Mouse (Mus musculus): Measurements from ENCODE around the gene Auh.

The Auh gene

DNA sequence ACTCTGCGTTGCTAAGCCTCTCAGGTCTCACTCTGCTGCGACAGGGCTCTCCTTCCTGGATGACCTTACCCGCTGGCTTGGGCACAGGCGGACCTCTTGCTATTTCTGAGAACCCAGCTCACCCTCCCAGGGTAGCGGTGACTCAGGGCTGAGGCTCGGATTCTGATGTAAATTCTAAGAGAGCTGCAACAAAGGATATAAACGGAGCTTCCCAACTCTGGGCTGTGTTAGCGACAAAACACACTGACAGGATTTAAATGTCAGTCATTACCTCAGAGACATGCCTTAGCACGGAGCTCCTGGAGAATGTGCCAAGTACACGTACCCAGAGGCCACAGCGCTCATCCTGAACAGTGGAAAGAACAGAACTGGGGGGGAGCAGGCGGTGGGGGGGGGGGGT lies 49.6 kb downstream of the Auh start:
- no peak for DNase-seq (ENCODE audit: low read depth, low spot score)

DNA sequence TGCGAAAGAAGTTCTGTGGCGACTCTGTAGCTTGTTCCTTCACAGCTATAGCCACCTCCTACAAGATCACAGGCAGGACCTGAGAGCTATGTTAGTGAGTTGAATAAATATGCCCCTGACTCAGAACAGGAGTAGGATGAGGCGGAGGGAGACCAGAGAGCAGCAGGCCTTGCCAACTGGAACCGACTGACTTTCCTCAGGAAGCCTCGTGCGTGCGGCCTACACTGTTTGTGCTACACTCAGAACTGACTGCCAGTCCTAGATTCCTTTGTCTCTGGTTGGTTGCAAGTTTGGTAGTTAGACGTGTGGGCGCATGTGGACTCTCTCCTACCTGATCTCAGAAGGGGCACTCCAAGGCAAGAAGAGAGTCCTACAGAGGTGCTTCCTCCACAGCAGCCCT lies 50.2 kb downstream of the Auh start:
- DNase-seq (ENCODE audit: low read depth, low spot score), result no peak

GRCm38 (mm10) chr13:52878823-52879222 lies 50.7 kb downstream of the Auh start:
- DNase-seq (ENCODE audit: low read depth, low spot score), result no peak

DNA sequence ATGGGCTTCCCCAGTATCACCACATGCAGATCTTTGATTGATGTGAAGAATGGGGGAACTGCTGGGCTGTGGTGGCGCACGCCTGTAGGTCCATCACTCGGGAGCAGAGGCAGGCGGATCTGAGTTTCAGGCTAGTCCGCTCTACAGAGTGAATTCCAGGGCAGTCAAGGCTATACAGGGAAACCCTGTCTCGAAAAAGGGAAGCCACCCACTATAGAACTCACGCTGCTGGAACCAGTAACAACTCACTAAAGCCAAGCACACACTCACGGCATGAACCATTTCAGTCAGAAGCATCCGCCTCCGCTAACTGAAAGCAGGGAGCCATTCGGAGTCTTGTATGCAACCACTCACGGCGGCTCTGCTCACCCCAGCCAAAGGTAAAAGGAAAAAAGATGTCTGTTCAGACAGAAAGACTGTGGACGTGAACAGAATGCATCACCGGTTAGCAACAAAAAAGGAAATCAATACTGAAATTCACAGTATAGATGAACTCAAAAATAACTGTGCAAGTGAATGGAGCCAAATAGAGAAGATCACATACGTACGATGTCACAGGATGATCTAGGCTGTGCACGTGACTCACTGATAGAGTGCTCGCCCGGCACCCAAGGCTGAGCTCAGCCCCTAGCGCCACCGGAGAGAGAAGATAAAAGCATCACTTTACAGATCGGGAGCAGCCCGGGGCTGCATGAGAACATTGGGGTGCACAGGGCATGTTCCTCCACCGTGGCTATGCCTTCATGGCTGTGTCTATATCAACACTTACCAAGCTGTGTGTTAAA lies 53.7 kb downstream of the Auh start:
- no peak for DNase-seq (ENCODE audit: low read depth, low spot score)

DNA sequence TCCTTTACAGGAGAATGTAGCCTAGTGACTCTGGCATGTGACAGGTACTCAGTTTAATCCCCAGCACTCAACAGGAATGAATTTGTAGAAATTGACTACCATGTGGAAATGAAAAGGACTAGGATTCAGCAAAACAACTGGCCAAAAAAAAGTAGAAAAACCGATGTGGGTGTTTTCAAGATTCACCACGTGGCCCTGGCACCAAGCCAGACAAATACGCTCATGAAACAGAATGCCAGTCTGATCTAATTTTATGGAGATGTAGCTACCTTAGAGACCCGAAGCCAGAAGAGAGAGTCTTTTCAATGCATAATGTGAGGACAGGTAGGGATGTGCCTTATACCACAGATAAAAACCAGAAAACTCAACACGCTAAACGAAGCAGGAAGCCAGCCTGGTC lies 54.4 kb downstream of the Auh start:
- no peak for DNase-seq (ENCODE audit: low read depth, low spot score)

GRCm38 (mm10) chr13:52874338-52874737 lies 55.1 kb downstream of the Auh start:
- no peak for DNase-seq (ENCODE audit: low read depth, low spot score)

DNA sequence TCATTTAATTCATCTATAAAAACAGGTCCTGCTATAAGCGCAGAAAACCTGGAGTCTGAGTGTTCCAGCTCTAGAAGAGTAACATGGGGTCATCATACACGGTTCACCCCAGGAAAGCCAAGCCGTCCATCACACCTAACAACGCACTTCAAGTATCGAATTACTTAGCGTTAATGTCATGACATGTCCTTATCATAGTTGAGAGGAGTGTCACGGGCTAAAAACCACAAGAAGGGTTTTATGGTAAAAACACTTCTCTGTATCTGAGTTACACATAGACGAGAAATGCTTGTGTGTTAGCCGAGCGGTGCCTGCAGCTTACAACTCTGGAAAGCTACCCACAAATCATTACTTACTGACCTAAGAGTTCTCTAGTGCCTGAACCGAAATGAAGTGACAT lies 55.6 kb downstream of the Auh start:
- DNase-seq (ENCODE audit: low read depth, low spot score), result no peak

DNA sequence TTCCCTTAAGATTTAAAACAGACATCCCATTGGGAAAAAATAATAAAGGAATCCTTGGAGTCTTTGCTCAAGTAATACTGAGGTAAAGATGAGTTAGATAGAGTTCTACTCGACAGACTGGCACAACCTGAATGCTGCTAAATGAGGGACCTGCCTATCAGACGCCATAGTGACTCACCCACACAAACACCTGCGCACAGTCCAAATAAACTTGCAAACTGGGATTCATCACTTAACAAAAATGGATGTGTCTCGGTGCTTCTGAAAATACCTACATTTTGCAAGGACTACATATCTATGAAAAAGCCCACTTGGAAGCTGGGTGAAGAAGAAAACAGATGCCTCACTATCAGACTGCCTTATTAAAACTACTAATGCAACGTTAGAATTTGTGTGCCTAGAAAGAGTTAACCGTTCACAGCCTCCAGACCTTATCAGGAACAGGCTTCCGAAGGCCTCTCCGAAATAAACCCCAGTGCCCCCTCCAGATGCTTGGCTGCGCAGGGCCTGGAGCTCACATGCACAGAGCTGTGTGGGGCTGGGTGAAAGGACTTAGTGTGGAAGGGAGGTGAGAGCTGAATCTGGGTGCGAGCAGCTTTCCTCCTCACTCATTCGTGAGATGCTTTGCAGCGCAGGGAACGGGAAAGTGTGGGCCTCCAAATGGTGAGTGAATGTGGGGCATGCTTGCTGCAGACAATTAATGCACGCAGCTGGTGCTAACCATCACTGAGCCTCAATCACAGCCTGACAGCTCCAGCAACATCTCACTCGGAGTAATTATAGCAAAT lies 63.3 kb downstream of the Auh start:
- DNase-seq (ENCODE audit: low read depth, low spot score), result no peak

DNA sequence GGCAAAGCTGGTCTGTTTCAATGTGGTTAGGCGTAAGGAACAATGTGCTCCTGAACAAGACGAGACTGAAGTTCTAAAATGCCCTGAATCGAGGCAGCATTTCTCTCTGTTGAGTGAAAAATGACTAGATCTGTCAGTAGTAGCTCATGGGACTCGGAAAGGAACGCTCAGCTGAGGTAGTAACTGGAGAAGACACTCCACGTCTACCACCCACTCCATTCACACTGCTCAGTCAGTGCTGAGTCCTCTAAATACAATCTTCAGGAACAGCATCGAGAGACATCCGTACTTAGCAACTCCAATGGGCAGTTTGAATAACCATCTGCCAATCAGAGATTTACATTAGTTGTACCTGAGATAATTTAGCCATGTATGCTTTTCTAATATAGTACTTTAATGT lies 66.0 kb downstream of the Auh start:
- no peak for DNase-seq (ENCODE audit: low read depth, low spot score)

- DNase-seq (ENCODE audit: low read depth, low spot score), result no peak
Observed at GRCm38 (mm10) chr13:52860006-52860685, 69.3 kb downstream of the Auh start.

DNA sequence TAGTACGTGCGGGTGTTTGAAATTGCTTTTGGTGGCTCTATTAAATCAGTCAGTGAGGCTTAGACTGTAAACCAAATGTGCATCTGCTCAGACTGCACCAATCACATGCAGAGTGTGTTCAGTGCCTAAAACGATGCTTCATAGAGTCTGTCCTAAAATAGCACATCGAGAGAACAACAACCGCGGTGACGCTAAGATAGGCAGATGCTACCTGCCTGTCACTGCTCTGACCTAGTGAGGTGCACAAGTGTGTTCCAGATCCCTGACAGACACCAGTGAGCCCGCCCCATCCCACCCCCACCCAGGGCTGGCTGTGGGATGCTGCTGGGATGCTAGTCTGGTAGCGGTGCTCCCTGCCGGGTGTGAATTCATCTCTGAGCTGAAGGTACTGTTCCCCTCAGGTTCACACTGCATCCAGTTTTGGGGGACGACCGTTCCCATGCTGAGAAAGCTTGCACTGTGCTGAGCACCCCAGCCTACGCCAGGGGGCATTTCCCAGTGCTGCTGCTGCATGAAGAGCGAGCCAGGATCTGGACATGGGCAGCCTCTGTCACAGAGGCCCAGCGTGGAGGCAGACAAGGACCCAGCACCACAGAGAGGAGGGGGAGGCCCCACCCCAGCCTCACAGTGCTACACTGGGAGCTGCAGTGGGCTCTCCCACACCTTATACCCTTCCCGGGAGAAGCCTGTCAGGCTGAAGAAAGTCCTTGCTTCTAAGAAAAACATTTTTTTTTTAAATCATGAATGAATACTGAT lies 70.2 kb downstream of the Auh start:
- DNase-seq (ENCODE audit: low read depth, low spot score), result no peak

GRCm38 (mm10) chr13:52858373-52858772 lies 71.1 kb downstream of the Auh start:
- no peak for DNase-seq (ENCODE audit: low read depth, low spot score)

- no peak for DNase-seq (ENCODE audit: low read depth, low spot score)
Observed at GRCm38 (mm10) chr13:52857781-52858180, 71.7 kb downstream of the Auh start.

GRCm38 (mm10) chr13:52853536-52853935 lies 75.9 kb downstream of the Auh start:
- DNase-seq (ENCODE audit: low read depth, low spot score), result no peak

DNA sequence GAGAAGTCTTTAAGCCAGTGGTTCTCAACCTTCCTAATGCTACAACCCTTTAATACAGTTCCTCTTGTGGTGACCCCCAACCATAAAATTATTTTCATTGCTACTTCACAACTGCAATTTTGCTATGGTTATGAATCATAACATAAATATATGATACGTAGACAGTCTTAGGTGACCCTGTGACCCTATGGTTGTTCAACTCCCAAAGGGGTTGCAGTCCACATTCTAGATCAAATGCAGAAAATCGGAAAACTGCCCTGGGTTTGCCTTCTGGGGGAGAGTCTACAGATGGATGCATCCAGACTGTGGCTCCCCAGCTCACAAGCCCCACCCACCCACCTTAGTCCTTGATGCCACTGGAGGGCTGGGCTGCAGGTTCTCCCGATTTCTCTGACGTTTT lies 77.6 kb downstream of the Auh start:
- no peak for DNase-seq (ENCODE audit: low read depth, low spot score)

DNA sequence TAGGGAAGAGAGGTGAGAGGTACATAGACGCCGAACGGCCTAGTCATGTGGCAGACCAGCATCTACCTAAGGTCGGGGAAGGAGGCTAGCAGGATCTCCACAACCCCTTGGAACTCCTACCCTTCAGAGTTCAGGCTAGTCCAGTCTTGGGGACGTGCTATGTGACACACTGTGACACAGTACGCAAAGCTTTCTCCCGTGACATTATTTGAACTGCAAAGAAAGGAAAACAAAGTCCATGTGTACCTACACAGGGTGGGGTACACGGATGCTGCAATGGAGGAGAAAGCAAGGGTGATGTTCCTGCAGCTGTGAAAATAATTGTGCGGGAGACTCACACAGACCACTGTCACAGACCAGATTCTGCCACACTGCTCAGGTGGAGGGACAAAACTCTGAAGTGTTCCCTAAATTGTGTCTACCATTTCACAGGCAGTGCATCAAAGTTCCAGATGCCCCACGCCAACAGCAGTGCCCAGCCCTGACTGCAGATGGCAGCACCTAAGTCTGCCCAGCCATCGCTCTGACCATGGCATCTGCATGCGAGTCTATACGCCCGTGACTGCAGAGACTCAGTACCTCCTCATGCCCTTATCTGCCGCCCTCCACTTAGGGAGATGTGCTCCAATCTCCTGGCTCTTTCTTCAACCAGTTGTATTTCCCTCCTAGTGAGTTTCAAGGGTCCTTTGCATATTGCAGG lies 79.3 kb downstream of the Auh start:
- no peak for DNase-seq (ENCODE audit: low read depth, low spot score)

DNA sequence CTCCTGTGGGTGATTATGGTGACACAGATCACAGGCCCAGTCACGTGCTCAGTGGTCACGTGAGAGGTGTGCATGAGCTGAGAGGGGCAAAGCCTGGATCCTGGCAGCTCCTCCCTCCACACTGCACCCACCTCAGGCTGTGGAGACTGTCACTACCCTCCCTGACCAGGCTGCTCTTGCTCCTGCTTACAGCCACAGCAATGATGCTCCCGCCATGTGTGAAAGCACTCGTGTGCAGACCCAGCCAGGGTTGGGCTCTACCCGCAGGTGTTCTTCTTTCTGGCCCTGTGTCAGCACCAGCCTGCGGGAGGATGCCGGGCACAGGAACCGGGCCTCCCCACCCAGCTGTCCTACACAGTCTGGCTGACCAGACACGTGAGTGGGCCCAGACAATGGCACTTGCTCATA lies 80.1 kb downstream of the Auh start:
- no peak for DNase-seq (ENCODE audit: low read depth, low spot score)

GRCm38 (mm10) chr13:52847481-52847880 lies 82.0 kb downstream of the Auh start:
- no peak for DNase-seq (ENCODE audit: low read depth, low spot score)

GRCm38 (mm10) chr13:52847071-52847470 lies 82.4 kb downstream of the Auh start:
- DNase-seq (ENCODE audit: low read depth, low spot score), result no peak

GRCm38 (mm10) chr13:52845618-52846017 lies 83.9 kb downstream of the Auh start:
- DNase-seq (ENCODE audit: low read depth, low spot score), result no peak

DNA sequence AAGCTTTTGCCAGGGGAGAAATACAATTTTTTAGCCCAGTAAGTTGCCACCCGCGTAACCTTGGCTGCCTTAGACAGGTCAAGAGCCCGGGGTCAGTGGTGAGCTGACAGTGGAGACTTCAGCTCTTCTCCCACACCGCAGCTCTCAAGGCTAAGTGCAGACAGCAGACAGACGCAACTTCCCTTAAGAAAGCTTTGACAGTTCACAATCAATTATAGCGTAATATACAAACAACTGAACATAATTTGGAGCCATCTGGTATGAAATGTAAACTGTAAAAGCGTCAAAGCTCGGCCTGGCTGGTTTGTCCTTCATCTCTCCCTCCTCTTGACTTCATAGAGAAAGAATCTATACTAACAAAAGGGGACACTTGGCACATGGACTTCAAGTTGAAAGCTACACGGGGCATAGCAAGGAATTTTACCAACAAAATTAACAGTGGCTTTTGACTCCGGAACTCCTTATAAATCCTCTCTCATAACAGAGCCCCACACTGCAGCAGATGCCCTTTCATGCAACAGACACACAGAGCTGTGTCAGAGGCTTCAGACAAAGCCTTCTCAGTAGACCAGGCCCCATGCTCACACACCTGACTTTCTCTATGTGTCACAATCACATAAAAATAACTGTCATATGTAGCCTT lies 85.8 kb downstream of the Auh start:
- DNase-seq (ENCODE audit: low read depth, low spot score), result no peak
